Mouse (Mus musculus) monocyte, adult 2 months (primary cell): ENCODE data around the gene Disp3.

Experiments
- DNase-seq, 2 experiments: peaks; one replicate each; pipeline ENCODE4 v3.0.0; 2022; ENCODE audit warnings: low spot score in 2 of 2, low read depth in 1 of 2

The Disp3 gene

GRCm38 (mm10) chr4:148287476-148288054 lies at the start of gene Disp3:
Gene Disp3 (minus strand): TSS chr4:148287965.
- no peak for DNase-seq

- DNase-seq = no peak
Measured at GRCm38 (mm10) chr4:148330269-148330668, 42.5 kb upstream of the Disp3 start.

- DNase-seq = no peak
Measured at GRCm38 (mm10) chr4:148329431-148329830, 41.7 kb upstream of the Disp3 start.

- no peak for DNase-seq
Measured at GRCm38 (mm10) chr4:148328237-148328636, 40.5 kb upstream of the Disp3 start.

GRCm38 (mm10) chr4:148327266-148327997 lies 39.7 kb upstream of the Disp3 start:
- no peak for DNase-seq

GRCm38 (mm10) chr4:148326791-148327190 lies 39.0 kb upstream of the Disp3 start:
- DNase-seq = no peak

- DNase-seq = no peak
Measured at GRCm38 (mm10) chr4:148325951-148326350, 38.2 kb upstream of the Disp3 start.

GRCm38 (mm10) chr4:148325057-148325456 lies 37.3 kb upstream of the Disp3 start:
- no peak for DNase-seq

GRCm38 (mm10) chr4:148322152-148322551 lies 34.4 kb upstream of the Disp3 start:
- no peak for DNase-seq

GRCm38 (mm10) chr4:148319366-148319765 lies 31.6 kb upstream of the Disp3 start:
- no peak for DNase-seq

- DNase-seq = no peak
Measured at GRCm38 (mm10) chr4:148315377-148316175, 27.8 kb upstream of the Disp3 start.

- DNase-seq = no peak
Measured at GRCm38 (mm10) chr4:148314396-148314795, 26.6 kb upstream of the Disp3 start.

GRCm38 (mm10) chr4:148313601-148314000 lies 25.8 kb upstream of the Disp3 start:
- no peak for DNase-seq

GRCm38 (mm10) chr4:148312296-148313116 lies 24.7 kb upstream of the Disp3 start:
- DNase-seq = no peak

- no peak for DNase-seq
Measured at GRCm38 (mm10) chr4:148310845-148311244, 23.1 kb upstream of the Disp3 start.

GRCm38 (mm10) chr4:148310126-148310525 lies 22.4 kb upstream of the Disp3 start:
- no peak for DNase-seq

GRCm38 (mm10) chr4:148306406-148307083 lies 18.8 kb upstream of the Disp3 start:
- no peak for DNase-seq

GRCm38 (mm10) chr4:148298720-148299119 lies 11.0 kb upstream of the Disp3 start:
- DNase-seq = no peak

GRCm38 (mm10) chr4:148297640-148298039 lies 9.9 kb upstream of the Disp3 start:
- DNase-seq = no peak

- no peak for DNase-seq
Measured at GRCm38 (mm10) chr4:148293319-148293718, 5.6 kb upstream of the Disp3 start.

GRCm38 (mm10) chr4:148291849-148292248 lies 4.1 kb upstream of the Disp3 start:
- no peak for DNase-seq
